Mouse (Mus musculus) common myeloid progenitor, adult 5-6 weeks (primary cell): ENCODE results near the gene Clec4a3. TPM values are rescaled to one million over a fixed set of nuclear protein-coding genes. Genes with fewer than 3 reads are reported as not detected.
A peak's percentile ranks its signal among the peaks of the same experiment; 100 is the strongest.
"Not testable (repeated sequence)": the region's sequence is repeated elsewhere in the genome, so short reads cannot be mapped to it uniquely, and the experiment has no call there.

Experiments used
- ATAC-seq: replicated peaks from 2 replicates; pipeline ENCODE4 v1.8.0; 2016; ENCODE audit warnings: low read depth, mild to moderate bottlenecking, moderate TSS enrichment, inconsistent platforms; ENCODE audit not compliant: poor library complexity, severe bottlenecking
- total RNA-seq: library from RNA; stranded (forward); fragments of 200-1000, 187-1606 nt; gene quantifications from 2 replicates; pipeline ENCODE4 v1.2.3, GENCODE M21; 2017

The Clec4a3 gene
- total RNA-seq = 7.4 TPM in 1 of 2 replicates, not detected in the other

- peak; percentile 99 for ATAC-seq
Measured at GRCm38 (mm10) chr6:122952401-122952800, at the start of gene Clec4a3. Gene Clec4a3, plus strand, starts transcription at chr6:122952515.

- no peak for ATAC-seq
Measured at GRCm38 (mm10) chr6:122919922-122920321, 32.4 kb upstream of the Clec4a3 start.

GRCm38 (mm10) chr6:122921451-122921850, 30.9 kb upstream of the Clec4a3 start, which contains the start of gene Clec4a1:
Gene Clec4a1, plus strand, starts transcription at chr6:122921848.
- ATAC-seq = peak; percentile 97

- ATAC-seq = peak; percentile 68
Measured at GRCm38 (mm10) chr6:122934845-122935244, 17.5 kb upstream of the Clec4a3 start.

GRCm38 (mm10) chr6:122939618-122940017, 12.7 kb upstream of the Clec4a3 start:
- no peak for ATAC-seq

GRCm38 (mm10) chr6:122946760-122947159, 5.6 kb upstream of the Clec4a3 start:
- peak; percentile 80 for ATAC-seq

GRCm38 (mm10) chr6:122964562-122964961, 12.2 kb downstream of the Clec4a3 start:
- peak; percentile 81 for ATAC-seq

- ATAC-seq = peak; percentile 32; the same call in 1 of the 2 replicates
Measured at GRCm38 (mm10) chr6:122969048-122969447, 16.7 kb downstream of the Clec4a3 start.

- peak; percentile 83 for ATAC-seq
Measured at GRCm38 (mm10) chr6:122989876-122990437, 37.6 kb downstream of the Clec4a3 start, which contains the start of gene Clec4a4. Gene Clec4a4, plus strand, starts transcription at chr6:122990367.

- not testable (repeated sequence) for ATAC-seq
Measured at GRCm38 (mm10) chr6:123004696-123005095, 52.4 kb downstream of the Clec4a3 start.

- ATAC-seq = 0 out of 2 replicates have a peak, but pooled peaks have one; percentile 54
Measured at GRCm38 (mm10) chr6:123005591-123005990, 53.3 kb downstream of the Clec4a3 start.

Other genes starting within 250 kb of the Clec4a3 start
- not detected in 2 replicates for gene Nanog, start 245.0 kb upstream of the Clec4a3 start, total RNA-seq
- gene Slc2a3, start 150.9 kb upstream of the Clec4a3 start, total RNA-seq = 21.6 and 24.4 TPM in 2 replicates
- gene Foxj2, start 132.6 kb upstream of the Clec4a3 start, total RNA-seq = 6.4 and 6.7 TPM in 2 replicates
- gene C3ar1, start 96.4 kb upstream of the Clec4a3 start, total RNA-seq = not detected in 2 replicates
- 10.1 and 13.3 TPM in 2 replicates for gene Necap1, start 78.0 kb upstream of the Clec4a3 start, total RNA-seq
- 0.87 TPM in 1 of 2 replicates, not detected in the other for gene Clec4a1, start 30.7 kb upstream of the Clec4a3 start, total RNA-seq
- gene Clec4a4, start 37.9 kb downstream of the Clec4a3 start, total RNA-seq = 0.46 TPM in 1 of 2 replicates, not detected in the other
- not detected in 2 replicates for gene Clec4b1, start 97.4 kb downstream of the Clec4a3 start, total RNA-seq
- 0.96 and 3.7 TPM in 2 replicates for gene Clec4a2, start 153.9 kb downstream of the Clec4a3 start, total RNA-seq
- gene Clec4b2, start 220.4 kb downstream of the Clec4a3 start, total RNA-seq = 0.73 TPM in 1 of 2 replicates, not detected in the other